11 mouse cellular contexts compared by ENCODE assay signal in genomic region chr10:58338590-58338989, GRCm38 (mm10). TPM values are rescaled to one million over a fixed set of nuclear protein-coding genes. Genes with fewer than 3 reads are reported as not detected.
DNase-seq lines count a peak whose midpoint lies in the region; ATAC-seq and TF ChIP-seq lines count a peak whose summit lies in the region.
"Had no signal": no experiment of that assay in that cellular context is flagged by ENCODE, and none has a peak within 500 bp of the region (broad histone marks: within the 10 kb centered on the region; RNA-seq: fewer than 3 reads in every experiment).

No protein-coding gene starts in this region.

- 70% methylated on average over 1 of the region's 1 CpGs for WGBS in hindbrain, embryonic 13.5 days
- WGBS in hindbrain, embryonic 14.5 days = 50% methylated on average over 1 of the region's 1 CpGs
- WGBS in lung, postnatal 0 days = 39% methylated on average over 1 of the region's 1 CpGs
- 22% methylated on average over 1 of the region's 1 CpGs for WGBS in heart, embryonic 15.5 days
- WGBS in neural tube, embryonic 15.5 days = 69% methylated on average over 1 of the region's 1 CpGs
- 47% methylated on average over 1 of the region's 1 CpGs for WGBS in cerebellum, adult 2 months

- no peak overlapping the region for H3K4me2 ChIP-seq in hindbrain, embryonic 13.5 days
- H3K4me2 ChIP-seq in hindbrain, embryonic 14.5 days (replicated peaks) = no peak overlapping the region
- no peak overlapping the region for H3K4me2 ChIP-seq in lung, postnatal 0 days (replicated peaks; ENCODE audit: low read depth, low read length)
- H3K4me2 ChIP-seq in heart, embryonic 15.5 days = no peak overlapping the region
- H3K4me2 ChIP-seq in neural tube, embryonic 15.5 days = no peak overlapping the region
- H3K4me2 ChIP-seq: limb, embryonic 13.5 days had no signal

- peak overlapping the region; percentile 61; the same call in 1 of the 2 replicates for H3K27ac ChIP-seq in hindbrain, embryonic 13.5 days
- H3K27ac ChIP-seq in hindbrain, embryonic 14.5 days = no peak overlapping the region
- peak overlapping the region; percentile 68 for H3K27ac ChIP-seq in lung, postnatal 0 days (ENCODE audit: low read length)
- peak overlapping the region; percentile 31; the same call in 1 of the 2 replicates for H3K27ac ChIP-seq in heart, embryonic 15.5 days
- H3K27ac ChIP-seq in neural tube, embryonic 15.5 days (replicated peaks) = peak overlapping the region; percentile 64
- H3K27ac ChIP-seq in cerebellum, adult 2 months (ENCODE audit: insufficient read depth, low read length) = no peak overlapping the region
- H3K27ac ChIP-seq: limb, embryonic 13.5 days had no signal

- DNase-seq in hindbrain, embryonic 14.5 days (ENCODE audit: low spot score) = no peak
- peak; percentile 52 for DNase-seq in lung, postnatal 0 days (ENCODE audit: low spot score)
- no peak for DNase-seq in lung, postnatal 25 days (ENCODE audit: low spot score)
- no peak for DNase-seq in cerebellum, adult 2 months
- DNase-seq: thymus, postnatal 14 days had no signal

- TF ChIP-seq EP300 in lung, postnatal 0 days (IDR thresholded peaks at IDR 0.05) = no peak

- TF ChIP-seq POLR2A in cerebellum, adult 2 months (IDR thresholded peaks at IDR 0.05; ENCODE audit: borderline replicate concordance, insufficient read depth, low read length) = no peak

- no peak overlapping the region for H3K4me3 ChIP-seq in hindbrain, embryonic 13.5 days
- H3K4me3 ChIP-seq in hindbrain, embryonic 14.5 days (replicated peaks; ENCODE audit: low read length) = no peak overlapping the region
- no peak overlapping the region for H3K4me3 ChIP-seq in lung, postnatal 0 days (ENCODE audit: low read depth, low read length)
- H3K4me3 ChIP-seq in heart, embryonic 15.5 days = no peak overlapping the region
- no peak overlapping the region for H3K4me3 ChIP-seq in neural tube, embryonic 15.5 days (replicated peaks)
- H3K4me3 ChIP-seq in cerebellum, adult 2 months (replicated peaks; ENCODE audit: insufficient read depth, low read depth, low read length) = no peak overlapping the region
- H3K4me3 ChIP-seq: limb, embryonic 13.5 days had no signal

- no peaks in the 10 kb centered on the region for H3K9me3 ChIP-seq in hindbrain, embryonic 13.5 days
- H3K9me3 ChIP-seq in hindbrain, embryonic 14.5 days (ENCODE audit: control insufficient read depth, low read length) = no peaks in the 10 kb centered on the region
- H3K9me3 ChIP-seq in lung, postnatal 0 days (ENCODE audit: low read length) = no peaks in the 10 kb centered on the region
- no peaks in the 10 kb centered on the region for H3K9me3 ChIP-seq in heart, embryonic 15.5 days (replicated peaks)
- no peaks in the 10 kb centered on the region for H3K9me3 ChIP-seq in neural tube, embryonic 15.5 days (replicated peaks)
- H3K9me3 ChIP-seq: limb, embryonic 13.5 days; megakaryocyte, embryonic 14.5 days had no signal

- peaks cover 8% of the 10 kb centered on the region; the same call in 1 of the 2 replicates for H3K4me1 ChIP-seq in hindbrain, embryonic 13.5 days (replicated peaks)
- H3K4me1 ChIP-seq in hindbrain, embryonic 14.5 days (replicated peaks; ENCODE audit: control insufficient read depth, insufficient read depth, low read length) = 0 out of 2 replicates have a peak, but pooled peaks cover 3% of the 10 kb centered on the region
- peaks cover 10% of the 10 kb centered on the region; the same call in 1 of the 2 replicates for H3K4me1 ChIP-seq in lung, postnatal 0 days (ENCODE audit: insufficient read depth, low read depth, low read length)
- peaks cover 41% of the 10 kb centered on the region for H3K4me1 ChIP-seq in heart, embryonic 15.5 days (replicated peaks)
- H3K4me1 ChIP-seq in neural tube, embryonic 15.5 days = peaks cover 7% of the 10 kb centered on the region
- H3K4me1 ChIP-seq in cerebellum, adult 2 months (ENCODE audit: control insufficient read depth, insufficient read depth, low read length) = no peaks in the 10 kb centered on the region

- no peaks in the 10 kb centered on the region for H3K27me3 ChIP-seq in hindbrain, embryonic 13.5 days
- H3K27me3 ChIP-seq in hindbrain, embryonic 14.5 days (ENCODE audit: control insufficient read depth, insufficient read depth, low read length) = no peaks in the 10 kb centered on the region
- H3K27me3 ChIP-seq in lung, postnatal 0 days (replicated peaks; ENCODE audit: insufficient read depth, low read length) = no peaks in the 10 kb centered on the region
- H3K27me3 ChIP-seq in heart, embryonic 15.5 days = no peaks in the 10 kb centered on the region
- no peaks in the 10 kb centered on the region for H3K27me3 ChIP-seq in neural tube, embryonic 15.5 days (replicated peaks)
- no peaks in the 10 kb centered on the region for H3K27me3 ChIP-seq in cerebellum, adult 2 months (ENCODE audit: control insufficient read depth, insufficient read depth, low read length)
- H3K27me3 ChIP-seq: limb, embryonic 13.5 days; megakaryocyte, embryonic 14.5 days had no signal

- no peak for ATAC-seq in hindbrain, embryonic 13.5 days (ENCODE audit: low FRiP score)
- ATAC-seq in hindbrain, embryonic 14.5 days (ENCODE audit: low FRiP score) = no peak
- ATAC-seq in lung, postnatal 0 days = no peak
- ATAC-seq in heart, embryonic 15.5 days (replicated peaks; ENCODE audit: insufficient number of reproducible peaks, insufficient read depth, low FRiP score, low read depth) = no peak
- no peak for ATAC-seq in neural tube, embryonic 15.5 days (ENCODE audit: low FRiP score)
- ATAC-seq: forebrain, embryonic 14.5 days had no signal

- TF ChIP-seq CTCF in lung, postnatal 0 days (IDR thresholded peaks at IDR 0.05) = no peak
- TF ChIP-seq CTCF in cerebellum, adult 2 months (IDR thresholded peaks at IDR 0.05; ENCODE audit: borderline replicate concordance, insufficient read depth, low read depth, low read length) = no peak

- no peaks in the 10 kb centered on the region for H3K36me3 ChIP-seq in hindbrain, embryonic 13.5 days
- no peaks in the 10 kb centered on the region for H3K36me3 ChIP-seq in hindbrain, embryonic 14.5 days (replicated peaks; ENCODE audit: control insufficient read depth, insufficient read depth)
- no peaks in the 10 kb centered on the region for H3K36me3 ChIP-seq in lung, postnatal 0 days (ENCODE audit: insufficient read depth, low read length)
- H3K36me3 ChIP-seq in heart, embryonic 15.5 days = no peaks in the 10 kb centered on the region
- H3K36me3 ChIP-seq in neural tube, embryonic 15.5 days = no peaks in the 10 kb centered on the region

- H3K9ac ChIP-seq in hindbrain, embryonic 13.5 days = no peak overlapping the region
- H3K9ac ChIP-seq in hindbrain, embryonic 14.5 days = no peak overlapping the region
- H3K9ac ChIP-seq in lung, postnatal 0 days (replicated peaks; ENCODE audit: low read depth) = no peak overlapping the region
- H3K9ac ChIP-seq in heart, embryonic 15.5 days = no peak overlapping the region
- H3K9ac ChIP-seq in neural tube, embryonic 15.5 days (replicated peaks) = no peak overlapping the region
- H3K9ac ChIP-seq: limb, embryonic 13.5 days had no signal

RNA-seq across cellular contexts. Expression of gene Lims1, which starts 15.3 kb away (rescaled TPM):
- 66.0 and 69.2 TPM in 2 replicates for polyA plus RNA-seq in hindbrain, embryonic 13.5 days (2015; fragmentation: Nextera tagmentation; extraction: Ambion mirVana)
- 57.2 and 59.8 TPM in 2 replicates for polyA plus RNA-seq in hindbrain, embryonic 14.5 days (2014; fragmentation: Nextera tagmentation; extraction: Ambion mirVana)
- 314 and 322 TPM in 2 replicates for polyA plus RNA-seq in lung, postnatal 0 days (2015; fragmentation: Nextera tagmentation; extraction: Ambion mirVana)
- polyA plus RNA-seq in heart, embryonic 15.5 days (2015; fragmentation: Nextera tagmentation; extraction: Ambion mirVana) = 168 and 183 TPM in 2 replicates
- polyA plus RNA-seq in neural tube, embryonic 15.5 days (2015; fragmentation: Nextera tagmentation; extraction: Ambion mirVana) = 56.6 and 86.2 TPM in 2 replicates
- 16.5 and 17.4 TPM in 2 replicates for polyA plus RNA-seq in cerebellum, adult 2 months (2012; rRNA removed)

Comparison
In these comparisons a context has a peak if more than half of its experiments do, and no peak if none do; other contexts are left out.
1. H3K27ac ChIP-seq: peak in hindbrain, embryonic 13.5 days (single experiment), lung, postnatal 0 days (single experiment), heart, embryonic 15.5 days (single experiment) and neural tube, embryonic 15.5 days (single experiment); none in hindbrain, embryonic 14.5 days (single experiment) and cerebellum, adult 2 months (single experiment).